Mouse (Mus musculus): Measurements from ENCODE around the gene Cdh5. TPM values are rescaled to one million over a fixed set of nuclear protein-coding genes. Genes with fewer than 3 reads are reported as not detected.
"Not testable (repeated sequence)": the region's sequence is repeated elsewhere in the genome, so short reads cannot be mapped to it uniquely, and the experiment has no call there.

The Cdh5 gene
- total RNA-seq, 2 experiments from 2014 or later = 36.4 to 46.9 TPM

- no peak for TF ChIP-seq CTCF (IDR thresholded peaks at IDR 0.05)
- intact Hi-C loops (cut with DNase I) = no loop called here
- Histone ChIP-seq H3K4me3 (no peak overlapping the region), H3K27ac (no peak overlapping the region)
- DNase-seq = no peak
Measured at GRCm38 (mm10) chr8:104075079-104075478, 26.3 kb upstream of the Cdh5 start.

- TF ChIP-seq CTCF (IDR thresholded peaks at IDR 0.05) = peak; percentile 77
- no peak overlapping the region for H3K27ac ChIP-seq
- H3K4me3 ChIP-seq = peak overlapping the region; percentile 45
- no peak for DNase-seq
- intact Hi-C loops (cut with DNase I) = no loop called here
Measured at GRCm38 (mm10) chr8:104076541-104077412, 24.6 kb upstream of the Cdh5 start.

- intact Hi-C loops (cut with DNase I) = no loop called here
- Histone ChIP-seq H3K4me3 (no peak overlapping the region), H3K27ac (no peak overlapping the region)
- no peak for TF ChIP-seq CTCF (IDR thresholded peaks at IDR 0.05)
- no peak for DNase-seq
Measured at GRCm38 (mm10) chr8:104078091-104078490, 23.3 kb upstream of the Cdh5 start.

DNA sequence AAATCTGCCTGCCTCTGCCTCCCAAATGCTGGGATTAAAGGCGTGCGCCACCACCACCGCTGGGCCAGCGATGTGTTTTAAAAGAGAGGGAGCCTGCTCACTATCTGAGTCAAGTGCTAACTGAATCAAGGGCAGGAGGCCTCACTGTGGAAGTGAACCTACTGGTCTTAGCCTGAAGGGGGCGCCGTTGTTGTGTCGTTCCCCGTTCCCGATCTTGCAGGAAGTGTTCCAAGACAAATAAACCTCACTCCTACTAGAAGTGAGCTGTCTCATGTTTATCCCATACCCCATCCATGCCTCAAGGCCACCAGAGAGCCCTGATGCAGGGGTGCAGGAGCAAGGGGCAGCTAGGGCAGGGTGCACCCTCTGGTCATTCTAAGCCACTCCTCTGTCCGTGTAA lies 16.1 kb upstream of the Cdh5 start:
- peak; percentile 47 for TF ChIP-seq CTCF (IDR thresholded peaks at IDR 0.05)
- intact Hi-C loops (cut with DNase I) = no loop called here

GRCm38 (mm10) chr8:104086615-104087014 lies 14.8 kb upstream of the Cdh5 start:
- no peak overlapping the region for H3K27ac ChIP-seq
- intact Hi-C loops (cut with DNase I) = no loop called here
- TF ChIP-seq CTCF (IDR thresholded peaks at IDR 0.05) = peak; percentile 8; the same call in 1 of the 2 replicates
- no peak for DNase-seq
- no peak overlapping the region for H3K4me3 ChIP-seq

More for the DNA sequence above, 16.1 kb upstream of the Cdh5 start:
- Histone ChIP-seq H3K4me3 (no peak overlapping the region), H3K27ac (no peak overlapping the region)
- no peak for DNase-seq

- intact Hi-C loops (cut with DNase I) = no loop called here
- no peak for TF ChIP-seq CTCF (IDR thresholded peaks at IDR 0.05)
Measured at GRCm38 (mm10) chr8:104087091-104087490, 14.3 kb upstream of the Cdh5 start.

GRCm38 (mm10) chr8:104087878-104088277 lies 13.5 kb upstream of the Cdh5 start:
- H3K27ac ChIP-seq; H3K4me3 ChIP-seq; DNase-seq; intact Hi-C loops (cut with DNase I): not testable (repeated sequence)

More at GRCm38 (mm10) chr8:104087091-104087490, 14.3 kb upstream of the Cdh5 start:
- no peak overlapping the region for H3K27ac ChIP-seq
- H3K4me3 ChIP-seq = no peak overlapping the region
- no peak for DNase-seq

DNA sequence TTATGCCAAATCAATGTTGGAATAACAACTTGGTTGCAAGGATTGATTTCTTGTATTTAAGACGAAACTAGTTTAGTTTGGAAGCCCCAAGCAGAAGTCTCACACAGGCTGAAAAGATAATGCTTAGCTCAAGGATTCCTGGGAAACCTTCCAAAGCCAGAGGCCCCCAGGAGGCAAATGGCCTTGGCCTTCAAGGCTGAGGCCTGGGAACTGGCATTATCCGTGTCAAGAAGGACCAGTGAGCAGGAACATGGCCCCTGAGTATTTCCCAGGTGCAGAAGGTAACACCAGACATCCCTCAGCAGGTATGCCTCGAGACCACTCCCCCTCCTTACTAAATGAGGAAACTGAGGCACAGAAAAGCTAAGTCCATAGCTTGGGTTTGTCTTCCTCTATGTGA lies 12.5 kb upstream of the Cdh5 start:
- DNase-seq = no peak
- Histone ChIP-seq H3K4me3 (no peak overlapping the region), H3K27ac (no peak overlapping the region)
- no peak for TF ChIP-seq CTCF (IDR thresholded peaks at IDR 0.05)
- intact Hi-C loops (cut with DNase I) = no loop called here

- not testable (repeated sequence) for DNase-seq, H3K27ac ChIP-seq
- H3K4me3 ChIP-seq = peak overlapping the region; percentile 33
- intact Hi-C loops (cut with DNase I) = loop anchor here (2.0 kb wide), 2 partner anchors 54 to 130 kb away; no protein-coding TSS in a partner anchor
- TF ChIP-seq CTCF (IDR thresholded peaks at IDR 0.05) = peak; percentile 69
Measured at GRCm38 (mm10) chr8:104090993-104091900, 10.2 kb upstream of the Cdh5 start.

DNA sequence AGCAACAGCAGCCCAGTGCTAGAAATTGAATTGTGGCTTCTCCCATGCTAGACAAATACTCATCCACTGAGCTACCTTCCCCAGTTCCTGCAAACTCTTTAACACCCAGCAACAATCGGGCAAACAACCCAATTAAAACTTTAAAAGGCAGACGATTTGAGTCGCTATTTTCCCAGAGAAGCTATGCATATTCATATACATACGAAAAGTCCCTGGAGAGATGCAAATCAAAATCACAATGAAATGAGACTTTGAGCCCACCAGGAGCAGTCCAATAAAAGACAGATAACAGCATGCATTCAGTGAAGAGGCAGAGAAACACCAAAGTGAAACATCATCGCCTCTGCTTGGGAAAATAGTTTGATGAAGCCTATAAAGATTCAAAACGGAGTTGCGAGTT lies 8.1 kb upstream of the Cdh5 start:
- Histone ChIP-seq H3K27ac (no peak overlapping the region), H3K4me3 (no peak overlapping the region)
- no peak for TF ChIP-seq CTCF (IDR thresholded peaks at IDR 0.05)
- DNase-seq = no peak
- intact Hi-C loops (cut with DNase I) = no loop called here

DNA sequence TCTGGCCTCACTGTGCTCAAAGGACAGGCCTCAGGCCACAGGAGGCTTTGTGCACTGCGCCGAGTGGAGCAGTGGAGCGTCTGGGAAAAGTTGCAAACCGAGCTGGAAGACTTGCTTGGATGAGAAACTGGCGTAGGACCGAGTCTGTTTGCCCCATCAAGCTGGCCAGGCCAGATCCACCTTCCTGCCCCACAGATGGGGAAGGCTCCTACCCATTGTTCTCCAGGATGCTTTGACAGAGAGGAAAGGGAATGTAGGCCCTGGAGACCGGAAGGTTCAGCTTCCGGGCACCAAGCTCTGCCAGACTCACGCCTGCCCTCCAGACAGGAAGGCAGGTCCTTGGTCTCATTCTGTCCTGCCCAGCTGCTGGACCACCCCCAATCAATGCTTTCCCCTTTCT lies 5.8 kb upstream of the Cdh5 start:
- Histone ChIP-seq H3K27ac (peak overlapping the region; percentile 83), H3K4me3 (peak overlapping the region; percentile 30; the same call in 1 of the 2 replicates)
- intact Hi-C loops (cut with DNase I) = no loop called here
- peak; percentile 44 for DNase-seq
- TF ChIP-seq CTCF (IDR thresholded peaks at IDR 0.05) = no peak

DNA sequence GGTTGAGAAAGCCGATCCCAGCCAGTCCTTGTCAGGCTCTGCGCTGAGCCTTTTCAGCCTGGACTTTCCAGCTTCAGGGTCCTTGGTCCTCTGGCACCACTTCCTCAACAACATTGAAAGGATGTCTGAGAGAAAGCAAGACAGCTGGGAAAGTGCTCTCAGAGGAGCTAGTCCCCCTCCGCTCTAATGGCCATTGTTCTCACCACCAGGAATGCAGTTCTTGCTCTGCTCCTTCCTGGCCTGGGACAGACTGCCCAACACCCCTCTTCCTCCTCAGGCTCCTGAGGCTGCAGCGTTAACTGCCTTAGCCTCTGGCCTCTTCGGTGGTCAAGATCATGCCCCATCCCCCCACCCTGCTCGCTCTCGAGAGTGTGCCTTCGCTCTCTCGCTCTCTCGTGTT lies 4.8 kb upstream of the Cdh5 start:
- intact Hi-C loops (cut with DNase I) = no loop called here
- H3K4me3 ChIP-seq = peak overlapping the region; percentile 30
- H3K27ac ChIP-seq = peak overlapping the region; percentile 83
- TF ChIP-seq CTCF (IDR thresholded peaks at IDR 0.05) = no peak
- DNase-seq = peak; percentile 29

Data from gastrocnemius, adult 2 months (tissue).